Mouse (Mus musculus) lung, adult 2 months (tissue): ENCODE results near the gene Gm17455. TPM values are rescaled to one million over a fixed set of nuclear protein-coding genes. Genes with fewer than 3 reads are reported as not detected.

Experiments used
- DNase-seq: peaks from one replicate; pipeline ENCODE4 v3.0.0; 2022
- H3K4me1 ChIP-seq: fragments of 200-500 bp; 2 replicates; pipeline ENCODE4 v1.6.1; 2011; ENCODE audit warnings: low read length; ENCODE audit not compliant: control insufficient read depth, insufficient read depth
- H3K4me3 ChIP-seq: fragments of 200-500 bp; replicated peaks from 2 replicates; pipeline ENCODE3; 2011; ENCODE audit warnings: low read depth, mild to moderate bottlenecking, control low read depth, low read length; ENCODE audit errors: extremely low read depth
- CTCF ChIP-seq: fragments of 200-500 bp; IDR thresholded peaks from 2 replicates; pipeline ENCODE4 v1.5.1; 2011; ENCODE audit warnings: mild to moderate bottlenecking, low read length, control low read depth; ENCODE audit not compliant: insufficient read depth
- POLR2A ChIP-seq: fragments of 200-500 bp; IDR thresholded peaks from 2 replicates; pipeline ENCODE4 v1.6.1; 2011; ENCODE audit warnings: low read depth, mild to moderate bottlenecking, control low read depth, low read length, borderline replicate concordance; ENCODE audit errors: extremely low read depth
- WGBS: fragments of 180-500 bp; shearing (Covaris S2); methylation state at CpG from one replicate; pipeline ENCODE4 v1.1.7; 2018; 5-methylcytosine and 5-hydroxymethylcytosine counted together
- polyA plus RNA-seq: library from polyadenylated mRNA; depleted of rRNA; stranded (reverse); fragments of >200 nt; gene quantifications from 2 replicates; pipeline ENCODE4 v1.2.3, GENCODE M21; 2012

The Gm17455 gene
- polyA plus RNA-seq, 1 experiment = 1.2 TPM

DNA sequence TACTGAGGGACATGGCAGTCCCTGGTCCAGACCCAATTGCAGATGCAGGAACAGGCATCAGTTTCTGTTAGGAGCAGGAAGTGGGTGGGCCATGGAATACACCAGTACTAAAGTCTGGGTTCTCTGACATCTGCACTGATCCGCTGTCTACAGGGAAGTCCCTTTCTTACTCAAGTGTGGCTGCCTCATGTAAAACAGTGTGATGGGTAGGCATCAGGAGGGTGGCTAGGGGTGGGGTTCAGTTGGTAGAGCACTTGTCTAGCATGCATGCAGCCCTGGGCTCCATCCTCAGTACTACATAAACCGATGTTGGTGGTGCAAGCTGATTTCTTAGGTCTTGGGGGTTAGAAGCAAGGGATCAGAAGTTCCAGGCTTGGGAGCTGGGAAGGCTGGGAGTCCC lies 14.2 kb downstream of the Gm17455 start:
- H3K4me3 ChIP-seq = no peak overlapping the region
- WGBS = 76% methylated on average over 2 of the region's 2 CpGs
- no peak for TF ChIP-seq POLR2A
- TF ChIP-seq CTCF = no peak
- no peaks in the 10 kb centered on the region for H3K4me1 ChIP-seq
- DNase-seq = no peak

DNA sequence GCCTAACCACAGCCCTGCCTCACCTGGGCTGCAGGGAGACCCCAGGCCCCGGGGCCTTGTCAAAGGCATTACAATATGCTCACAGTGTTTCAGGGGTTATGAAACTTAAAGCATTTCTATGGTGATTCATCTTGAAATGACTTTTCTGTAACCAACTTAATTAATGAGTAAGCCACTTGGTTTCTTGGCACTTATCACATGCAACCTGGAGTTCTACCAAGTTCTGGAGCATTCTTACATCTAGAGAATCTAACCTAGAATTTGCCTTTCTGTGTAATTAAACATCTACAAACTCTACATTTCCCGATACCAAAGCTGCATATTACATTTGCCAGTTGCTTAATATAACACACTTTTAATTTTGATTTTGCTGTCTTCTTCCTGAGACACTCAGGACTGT lies 17.5 kb downstream of the Gm17455 start:
- TF ChIP-seq POLR2A (no peak), CTCF (no peak)
- 67% methylated on average over 2 of the region's 2 CpGs for WGBS

DNA sequence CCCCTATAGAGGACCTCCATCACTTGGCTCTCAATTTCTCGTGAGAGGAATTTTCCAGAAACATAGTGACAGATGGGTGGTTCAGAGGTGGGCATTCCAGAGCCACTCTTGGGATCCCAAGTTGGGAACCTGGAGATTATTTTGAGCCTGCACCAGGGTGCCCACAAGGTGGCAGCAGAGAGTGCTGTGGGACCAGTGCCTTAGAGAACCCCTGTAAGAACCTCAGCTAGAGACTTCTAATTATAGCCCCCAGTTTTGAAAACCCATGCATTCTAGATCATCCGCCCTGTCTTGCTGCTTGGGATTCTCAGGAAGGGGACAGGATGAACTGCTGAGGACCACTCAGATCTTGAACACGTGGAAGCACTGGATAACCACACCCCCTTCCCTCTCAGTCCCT lies 18.6 kb downstream of the Gm17455 start:
- DNase-seq = peak; percentile 62
- 27% methylated on average over 3 of the region's 3 CpGs for WGBS

More for the DNA sequence above, 17.5 kb downstream of the Gm17455 start:
- Histone ChIP-seq H3K4me3 (no peak overlapping the region), H3K4me1 (no peaks in the 10 kb centered on the region)
- DNase-seq = no peak

DNA sequence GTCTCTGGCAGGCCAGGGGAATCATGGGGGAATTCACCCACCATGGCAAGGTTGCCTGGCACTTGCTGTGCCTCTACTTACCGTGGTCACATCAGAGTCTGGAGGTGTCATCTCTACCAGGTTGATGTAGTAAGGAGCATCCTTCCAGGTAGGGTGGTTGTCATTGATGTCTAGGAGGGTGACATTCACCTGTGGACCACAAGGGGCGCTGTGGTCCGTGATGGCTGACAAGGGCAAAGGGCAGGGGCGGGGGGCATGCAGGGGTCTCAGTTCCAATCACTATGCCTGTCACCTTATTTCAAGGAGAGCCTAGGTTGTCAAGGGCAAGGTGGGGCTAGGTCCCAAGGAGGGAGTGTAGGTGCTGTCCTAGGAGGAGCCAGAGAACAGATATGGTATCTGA lies 20.1 kb downstream of the Gm17455 start:
- 40% methylated on average over 4 of the region's 4 CpGs for WGBS
- no peak overlapping the region for H3K4me3 ChIP-seq

More for the DNA sequence above, 18.6 kb downstream of the Gm17455 start:
- Histone ChIP-seq H3K4me3 (no peak overlapping the region), H3K4me1 (no peaks in the 10 kb centered on the region)
- TF ChIP-seq POLR2A (no peak), CTCF (peak; percentile 86)

DNA sequence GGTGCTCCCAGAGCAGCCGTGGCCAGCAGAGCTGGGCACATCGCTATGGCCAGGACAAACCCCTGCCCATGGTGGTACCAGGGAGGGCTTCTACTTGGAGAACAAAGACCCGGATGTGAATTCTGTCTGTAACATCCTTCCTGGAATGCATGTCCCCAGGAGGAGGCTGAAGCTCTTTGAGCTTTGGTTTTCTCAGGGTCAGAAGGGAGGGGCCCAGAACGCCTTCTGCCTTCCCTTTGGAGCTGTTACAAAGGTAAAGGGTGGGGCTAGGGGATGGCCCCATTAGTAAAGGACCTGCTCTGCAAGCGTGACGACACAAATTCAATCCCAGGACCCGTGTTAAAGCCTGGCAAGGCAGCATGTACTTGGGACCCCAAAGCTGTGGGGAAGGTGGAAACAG lies 23.2 kb downstream of the Gm17455 start:
- TF ChIP-seq CTCF (no peak), POLR2A (no peak)
- no peak overlapping the region for H3K4me3 ChIP-seq
- DNase-seq = no peak
- no peaks in the 10 kb centered on the region for H3K4me1 ChIP-seq
- 56% methylated on average over 7 of the region's 7 CpGs for WGBS

More for the DNA sequence above, 20.1 kb downstream of the Gm17455 start:
- H3K4me1 ChIP-seq = no peaks in the 10 kb centered on the region
- DNase-seq = no peak
- TF ChIP-seq POLR2A (no peak), CTCF (peak; percentile 53)

DNA sequence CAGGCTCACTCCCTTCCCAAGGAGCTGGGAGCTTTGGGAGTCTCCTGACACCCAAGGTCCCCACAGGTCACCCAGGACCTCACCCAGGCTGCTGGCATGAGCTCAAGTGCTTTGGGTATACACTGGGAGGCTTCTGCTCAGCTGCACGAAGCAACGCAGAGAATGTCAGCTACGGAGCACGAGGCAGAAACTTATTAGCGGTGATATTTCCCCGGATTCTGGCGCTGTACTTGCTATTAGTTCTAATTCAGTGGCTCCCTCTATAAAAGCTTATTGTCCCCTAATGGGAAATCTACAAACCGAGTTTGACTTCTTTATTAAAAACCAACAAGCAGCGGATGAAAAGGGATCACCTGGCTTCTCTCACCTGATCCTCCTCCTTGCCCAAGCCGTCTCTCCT lies 30.5 kb downstream of the Gm17455 start:
- no peaks in the 10 kb centered on the region for H3K4me1 ChIP-seq
- TF ChIP-seq POLR2A (no peak), CTCF (no peak)
- DNase-seq = no peak
- H3K4me3 ChIP-seq = no peak overlapping the region
- WGBS = 83% methylated on average over 10 of the region's 10 CpGs

DNA sequence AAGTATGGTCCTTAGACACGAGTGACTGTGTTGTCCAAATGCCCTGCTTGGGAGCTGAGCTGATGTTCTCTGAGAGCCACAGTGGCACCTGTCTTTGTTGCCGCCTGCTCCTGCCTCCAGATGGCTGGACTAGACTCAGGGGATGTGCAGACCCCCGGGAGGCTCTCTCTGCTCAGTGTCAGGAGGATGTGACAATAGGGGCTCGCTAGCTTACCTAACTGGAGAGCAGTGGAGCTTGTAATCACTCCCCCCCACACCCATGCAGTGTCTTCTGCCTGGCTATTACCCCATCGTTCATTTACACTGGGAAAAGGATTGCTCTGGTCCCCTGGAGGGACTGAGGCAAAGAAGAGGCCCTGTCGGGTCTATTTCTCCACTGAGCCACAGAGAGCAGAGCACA lies 31.1 kb downstream of the Gm17455 start:
- DNase-seq = no peak
- Histone ChIP-seq H3K4me1 (no peaks in the 10 kb centered on the region), H3K4me3 (no peak overlapping the region)
- WGBS = 64% methylated on average over 6 of the region's 6 CpGs
- no peak for TF ChIP-seq CTCF

DNA sequence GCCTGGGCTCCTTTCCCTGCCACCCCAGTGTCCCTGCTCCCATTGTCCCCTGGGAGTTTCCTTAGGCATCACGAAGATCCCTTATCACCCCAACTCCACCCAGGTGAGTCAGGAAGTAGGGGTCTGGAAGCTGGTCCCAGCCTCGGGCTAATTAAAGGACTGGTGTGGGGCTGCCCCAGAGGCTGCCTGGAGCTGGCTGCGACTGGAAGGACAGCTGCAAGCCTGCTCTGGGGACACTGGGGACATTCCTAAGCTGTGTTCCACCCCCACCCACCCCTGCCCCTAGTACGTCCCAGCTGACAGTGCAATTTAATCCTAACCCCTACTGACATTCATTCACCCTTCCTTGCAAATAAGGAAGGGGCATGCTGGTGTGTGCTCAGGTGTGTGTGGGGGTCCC lies 33.2 kb downstream of the Gm17455 start:
- Histone ChIP-seq H3K4me3 (no peak overlapping the region), H3K4me1 (no peaks in the 10 kb centered on the region)
- no peak for TF ChIP-seq CTCF
- TF ChIP-seq POLR2A = no peak
- WGBS = 25% methylated on average over 4 of the region's 4 CpGs
- no peak for DNase-seq

DNA sequence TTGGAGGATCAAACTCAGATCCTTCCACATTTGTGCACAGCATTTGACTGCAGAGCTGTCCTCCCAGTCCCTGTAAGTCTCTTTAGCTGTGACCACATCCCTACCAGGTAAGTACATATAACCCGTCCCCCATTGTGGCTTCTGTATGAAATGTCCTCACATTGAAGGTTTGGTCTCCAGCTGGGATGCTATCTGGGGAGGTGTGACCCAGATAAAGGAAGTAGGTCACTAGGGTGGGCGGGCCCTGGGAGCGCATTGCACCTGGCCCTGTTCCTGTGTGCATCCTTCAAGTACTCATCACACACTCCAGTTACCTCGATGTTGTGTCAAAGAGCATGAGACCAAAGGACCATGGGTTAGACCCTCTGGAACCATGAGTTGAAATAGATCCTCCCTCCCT lies 42.8 kb downstream of the Gm17455 start:
- WGBS = 73% methylated on average over 4 of the region's 4 CpGs
- no peak for DNase-seq
- Histone ChIP-seq H3K4me1 (no peaks in the 10 kb centered on the region), H3K4me3 (no peak overlapping the region)
- TF ChIP-seq CTCF (no peak), POLR2A (no peak)

DNA sequence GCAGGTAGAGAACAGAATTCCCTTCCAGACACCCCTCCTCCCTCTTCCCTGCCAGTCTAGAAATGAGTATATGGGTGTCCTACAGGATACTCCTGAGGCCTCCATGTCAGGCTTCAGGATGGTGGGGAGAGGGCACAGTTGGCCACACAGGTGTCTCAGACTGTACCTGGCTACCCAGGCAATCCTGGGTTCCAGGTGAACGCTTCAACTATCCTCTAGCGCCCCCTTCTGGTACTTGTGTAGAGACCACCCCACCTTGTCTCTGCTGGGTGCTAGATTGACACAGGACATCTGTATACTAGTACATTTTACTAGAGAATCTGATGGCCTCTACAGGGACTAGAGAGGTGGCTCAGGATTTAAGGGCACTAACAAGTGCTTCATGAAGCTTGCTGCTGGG lies 43.6 kb downstream of the Gm17455 start:
- 6% methylated on average over 2 of the region's 2 CpGs for WGBS
- DNase-seq = no peak
- Histone ChIP-seq H3K4me1 (no peaks in the 10 kb centered on the region), H3K4me3 (no peak overlapping the region)
- no peak for TF ChIP-seq POLR2A
- peak; percentile 40 for TF ChIP-seq CTCF

DNA sequence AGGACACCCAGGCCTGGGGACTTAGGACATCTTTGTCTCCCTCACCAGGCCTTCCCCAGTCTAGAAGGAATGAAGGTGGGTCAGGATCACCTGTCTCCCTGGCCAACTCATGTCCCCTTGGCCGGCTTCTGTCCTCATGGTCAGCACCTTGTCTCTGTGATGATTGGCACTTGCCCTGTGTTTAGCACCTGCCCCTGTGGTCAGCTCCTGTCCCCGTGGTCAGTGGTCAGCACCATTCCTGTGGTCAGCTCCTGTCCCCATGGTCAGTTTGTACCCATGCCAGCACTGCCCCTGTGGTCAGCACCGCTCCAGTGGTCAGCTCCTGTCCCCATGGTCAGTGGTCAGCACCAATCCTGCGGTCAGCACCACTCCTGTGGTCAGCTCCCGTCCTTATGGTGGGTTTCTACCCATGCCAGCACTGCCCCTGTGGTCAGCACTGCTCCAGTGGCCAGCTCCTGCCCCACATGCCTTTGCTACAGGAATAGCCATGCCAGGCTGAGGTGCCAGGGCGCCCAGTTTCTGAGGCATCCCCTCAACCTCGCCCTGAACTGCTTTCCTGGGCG lies 45.6 kb downstream of the Gm17455 start:
- DNase-seq = no peak
- WGBS = 56% methylated on average over 8 of the region's 8 CpGs
- H3K4me1 ChIP-seq = no peaks in the 10 kb centered on the region
- TF ChIP-seq CTCF (no peak), POLR2A (no peak)
- H3K4me3 ChIP-seq = no peak overlapping the region
